Mouse (Mus musculus) G1E (cell line): Measurements from ENCODE around the gene Sirt3. TPM values are rescaled to one million over a fixed set of nuclear protein-coding genes. Genes with fewer than 3 reads are reported as not detected.
A peak's percentile ranks its signal among the peaks of the same experiment; 100 is the strongest.

Experiments
- ATAC-seq: 2 replicates; pipeline ENCODE4 v1.8.0; 2016; ENCODE audit warnings: mild to moderate bottlenecking; ENCODE audit not compliant: insufficient number of reproducible peaks, poor library complexity, low FRiP score, severe bottlenecking; ENCODE audit errors: extremely low read depth
- DNase-seq: peaks from one replicate; pipeline ENCODE4 v3.0.0; 2012; ENCODE audit warnings: low spot score
- H3K27me3 ChIP-seq: 2 replicates; pipeline ENCODE4 v1.6.1; 2012; ENCODE audit warnings: mild to moderate bottlenecking, low read length, inconsistent platforms; ENCODE audit not compliant: insufficient read depth
- H3K36me3 ChIP-seq: replicated peaks from 2 replicates; pipeline ENCODE3; 2012; ENCODE audit warnings: mild to moderate bottlenecking, inconsistent platforms
- H3K4me1 ChIP-seq: 2 replicates; pipeline ENCODE4 v1.6.1; 2012; ENCODE audit warnings: low read depth, low read length, inconsistent platforms, mixed read lengths; ENCODE audit not compliant: insufficient read depth
- H3K4me3 ChIP-seq: 2 replicates; pipeline ENCODE4 v1.5.1; 2012; ENCODE audit warnings: low read depth, mild to moderate bottlenecking, inconsistent platforms, low read length, moderate library complexity, mixed read lengths
- H3K9me3 ChIP-seq: replicated peaks from 2 replicates; pipeline ENCODE4 v1.6.1; 2012; ENCODE audit warnings: inconsistent platforms
- CTCF ChIP-seq: IDR thresholded peaks from 2 replicates; pipeline ENCODE4 v1.5.1; 2012; ENCODE audit warnings: low read depth, low read length, inconsistent platforms, mixed read lengths
- GATA1 ChIP-seq: IDR thresholded peaks from 2 replicates; pipeline ENCODE4 v1.6.1; 2012; ENCODE audit warnings: borderline replicate concordance, low read length, inconsistent platforms, mixed read lengths
- GATA2 ChIP-seq: IDR thresholded peaks from 2 replicates; pipeline ENCODE4 v1.6.1; 2012; ENCODE audit warnings: low read depth, low read length, inconsistent platforms, borderline replicate concordance
- POLR2AphosphoS5 ChIP-seq: IDR thresholded peaks from 2 replicates; pipeline ENCODE4 v1.6.1; 2012; ENCODE audit warnings: low read depth, low read length, inconsistent platforms; ENCODE audit not compliant: insufficient replicate concordance
- TAL1 ChIP-seq: conservative IDR thresholded peaks from 2 replicates; pipeline ENCODE4 v1.6.1; 2012; ENCODE audit warnings: low read depth, low read length, inconsistent platforms, mixed read lengths
- polyA plus RNA-seq: library from polyadenylated mRNA; stranded (reverse); fragments of >175 nt; gene quantifications from 2 replicates; pipeline ENCODE4 v1.2.3, GENCODE M21; 2012
- total RNA-seq, 2 experiments: library from RNA; stranded (forward) in 1 of 2; stranded (reverse) in 1 of 2; fragments of 200-1000 nt in 1 of 2; fragments of >200 nt in 1 of 2; fragmentation: Nextera tagmentation in 1 of 2; gene quantifications; 2 replicates each; pipeline ENCODE4 v1.2.3; 2014 to 2017

Gene Sirt3
- total and polyA plus RNA-seq, 3 experiments: 10.5 to 27.6 (median 11.0) TPM

DNA sequence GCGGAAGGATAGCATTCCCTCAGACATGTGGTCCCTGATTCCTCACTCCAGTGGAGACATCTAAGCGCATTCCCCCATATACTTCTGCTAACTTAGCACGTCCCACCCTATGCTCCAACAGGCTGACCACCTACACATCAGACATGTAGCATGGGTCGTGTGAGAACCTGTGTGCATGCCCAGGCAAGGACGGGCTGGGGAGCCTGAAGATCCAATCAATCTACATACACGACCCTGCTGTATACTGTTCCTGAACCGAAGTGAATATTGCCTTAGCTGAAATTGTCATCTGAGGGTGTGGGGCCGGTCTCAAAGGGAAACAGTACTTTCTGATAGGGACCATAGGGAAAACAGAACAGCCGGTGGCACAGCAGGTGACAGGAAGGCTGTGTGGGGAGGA, 26.9 kb downstream of the Sirt3 start:
- Histone ChIP-seq H3K27me3 (no peaks in the 10 kb centered on the region), H3K36me3 (peaks cover 74% of the 10 kb centered on the region), H3K4me3 (peak overlapping the region; percentile 95), H3K9me3 (no peaks in the 10 kb centered on the region), H3K4me1 (peaks cover 70% of the 10 kb centered on the region)
- no peak for DNase-seq
- TF ChIP-seq CTCF (no peak), GATA1 (no peak), TAL1 (no peak), POLR2AphosphoS5 (no peak), GATA2 (no peak)
- no peak for ATAC-seq

GRCm38 (mm10) chr7:140854483-140854882, 27.6 kb downstream of the Sirt3 start:
- Histone ChIP-seq H3K9me3 (no peaks in the 10 kb centered on the region), H3K4me1 (peaks cover 64% of the 10 kb centered on the region), H3K27me3 (no peaks in the 10 kb centered on the region), H3K36me3 (peaks cover 69% of the 10 kb centered on the region), H3K4me3 (peak overlapping the region; percentile 95; the same call in 1 of the 2 replicates)
- ATAC-seq: no peak
- TF ChIP-seq TAL1: no peak
- TF ChIP-seq CTCF: no peak
- TF ChIP-seq POLR2AphosphoS5: no peak
- no peak for TF ChIP-seq GATA1
- TF ChIP-seq GATA2: no peak
- no peak for DNase-seq

GRCm38 (mm10) chr7:140853386-140853785, 28.7 kb downstream of the Sirt3 start:
- Histone ChIP-seq H3K4me1 (peaks cover 53% of the 10 kb centered on the region), H3K27me3 (peaks cover 5% of the 10 kb centered on the region; the same call in 1 of the 2 replicates), H3K9me3 (no peaks in the 10 kb centered on the region), H3K36me3 (peaks cover 58% of the 10 kb centered on the region), H3K4me3 (no peak overlapping the region; the same call in 1 of the 2 replicates)
- no peak for TF ChIP-seq CTCF
- no peak for TF ChIP-seq TAL1
- no peak for TF ChIP-seq GATA1
- TF ChIP-seq POLR2AphosphoS5: no peak
- no peak for TF ChIP-seq GATA2
- DNase-seq (no peak), ATAC-seq (no peak)

DNA sequence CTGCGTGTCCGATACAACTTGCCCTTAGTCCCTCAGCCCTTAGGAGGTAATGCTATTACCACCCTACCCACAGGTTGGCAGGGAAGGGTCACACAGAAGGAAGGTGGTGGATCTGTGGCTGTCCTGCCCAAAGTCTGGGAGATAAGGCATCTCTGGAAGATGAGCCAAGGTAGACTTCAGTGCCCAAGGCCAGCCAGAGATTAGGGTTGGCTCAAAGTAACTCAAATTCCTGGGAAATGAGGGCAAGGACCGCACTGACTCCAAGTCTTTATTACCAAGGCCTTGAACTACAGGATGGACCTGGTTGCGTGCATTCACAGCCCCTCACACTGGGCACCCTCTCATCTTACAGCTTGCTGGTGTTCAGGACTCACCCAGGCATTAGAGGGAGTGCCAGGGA, 30.2 kb downstream of the Sirt3 start:
- no peak for ATAC-seq
- H3K4me3 ChIP-seq: no peak overlapping the region
- H3K36me3 ChIP-seq: peaks cover 52% of the 10 kb centered on the region
- TF ChIP-seq TAL1: no peak
- TF ChIP-seq GATA2: no peak
- no peak for TF ChIP-seq GATA1
- TF ChIP-seq CTCF: no peak
- TF ChIP-seq POLR2AphosphoS5: no peak
- no peaks in the 10 kb centered on the region for H3K9me3 ChIP-seq
- DNase-seq: no peak
- peaks cover 16% of the 10 kb centered on the region for H3K27me3 ChIP-seq
- H3K4me1 ChIP-seq: peaks cover 43% of the 10 kb centered on the region

DNA sequence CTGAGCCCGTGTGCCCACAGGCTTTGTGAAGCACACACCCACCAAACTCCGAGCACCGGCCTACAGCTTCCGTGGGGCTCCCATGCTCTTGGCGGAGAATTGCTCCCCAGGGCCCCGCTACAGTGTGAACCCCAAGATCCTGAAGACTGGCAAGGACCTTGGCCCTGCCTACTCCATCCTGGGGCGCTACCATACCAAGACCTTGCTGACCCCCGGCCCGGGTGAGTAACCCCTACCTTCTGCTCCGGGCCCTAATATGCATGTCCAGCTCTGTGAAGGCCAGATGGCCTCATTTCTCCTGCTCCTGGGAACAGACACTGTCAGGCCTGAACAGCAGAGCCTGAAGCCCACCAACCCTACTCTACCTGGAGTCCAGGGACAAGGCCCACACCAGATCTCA, 33.5 kb downstream of the Sirt3 start:
- DNase-seq (no peak), ATAC-seq (no peak)
- Histone ChIP-seq H3K4me1 (peaks cover 23% of the 10 kb centered on the region), H3K27me3 (peaks cover 37% of the 10 kb centered on the region), H3K4me3 (no peak overlapping the region), H3K36me3 (peaks cover 35% of the 10 kb centered on the region), H3K9me3 (no peaks in the 10 kb centered on the region)
- TF ChIP-seq POLR2AphosphoS5 (no peak), GATA1 (no peak), GATA2 (no peak), TAL1 (no peak), CTCF (no peak)

GRCm38 (mm10) chr7:140847755-140848580, 34.1 kb downstream of the Sirt3 start, which contains the start of gene Odf3:
Gene Odf3 (plus strand): TSS chr7:140847805.
- peaks cover 29% of the 10 kb centered on the region for H3K36me3 ChIP-seq
- H3K4me3 ChIP-seq: no peak within 1 kb of the TSS
- no peak for ATAC-seq
- H3K27me3 ChIP-seq: peaks cover 37% of the 10 kb centered on the region
- DNase-seq: no peak
- no peak for TF ChIP-seq CTCF
- TF ChIP-seq GATA1: no peak
- TF ChIP-seq TAL1: no peak
- no peak for TF ChIP-seq POLR2AphosphoS5
- TF ChIP-seq GATA2: no peak
- H3K9me3 ChIP-seq: no peaks in the 10 kb centered on the region
- H3K4me1 ChIP-seq: peaks cover 18% of the 10 kb centered on the region
